Mouse (Mus musculus) forebrain, embryonic 12.5 days (tissue): ENCODE measurements around the gene Gramd1b. TPM values are rescaled to one million over a fixed set of nuclear protein-coding genes. Genes with fewer than 3 reads are reported as not detected.

ENCODE experiments used
- ATAC-seq: fragments of 200-750 bp; cut with Nextera tagmentation; 2 replicates; pipeline ENCODE4 v1.8.0; 2017; ENCODE audit warnings: moderate TSS enrichment; ENCODE audit not compliant: low FRiP score
- H3K27ac ChIP-seq: fragments of 300-500 bp; sonication (generic); 2 replicates; pipeline ENCODE4 v1.5.1; 2016; ENCODE audit warnings: mild to moderate bottlenecking
- H3K27me3 ChIP-seq: fragments of 300-500 bp; sonication (generic); 2 replicates; pipeline ENCODE4 v1.6.1; 2016; ENCODE audit warnings: mild to moderate bottlenecking
- H3K36me3 ChIP-seq: fragments of 300-500 bp; sonication (generic); replicated peaks from 2 replicates; pipeline ENCODE4 v1.6.1; 2016; ENCODE audit warnings: mild to moderate bottlenecking
- H3K4me1 ChIP-seq: fragments of 300-500 bp; sonication (generic); 2 replicates; pipeline ENCODE4 v1.6.1; 2016
- H3K4me2 ChIP-seq: fragments of 300-500 bp; sonication (generic); 2 replicates; pipeline ENCODE4 v1.6.1; 2016; ENCODE audit warnings: mild to moderate bottlenecking, moderate library complexity
- H3K4me3 ChIP-seq: fragments of 300-500 bp; sonication (generic); replicated peaks from 2 replicates; pipeline ENCODE4 v1.5.1; 2016; ENCODE audit warnings: mild to moderate bottlenecking
- H3K9ac ChIP-seq: fragments of 300-500 bp; sonication (generic); 2 replicates; pipeline ENCODE4 v1.6.1; 2016; ENCODE audit warnings: mild to moderate bottlenecking
- H3K9me3 ChIP-seq: fragments of 300-500 bp; sonication (generic); 2 replicates; pipeline ENCODE4 v1.6.1; 2016
- WGBS: fragments of 180-500 bp; shearing (Covaris S2); methylation state at CpG from one replicate; pipeline ENCODE4 v1.1.7; 2016; 5-methylcytosine and 5-hydroxymethylcytosine counted together
- polyA plus RNA-seq: library from polyadenylated mRNA; unstranded; fragments of >200 nt; fragmentation: Nextera tagmentation; extraction: Ambion mirVana; gene quantifications from 2 replicates; pipeline ENCODE4 v1.2.1, GENCODE M21; 2016

Gramd1b gene
- polyA plus RNA-seq, 1 experiment from 2014 or later, result 4.6 TPM

DNA sequence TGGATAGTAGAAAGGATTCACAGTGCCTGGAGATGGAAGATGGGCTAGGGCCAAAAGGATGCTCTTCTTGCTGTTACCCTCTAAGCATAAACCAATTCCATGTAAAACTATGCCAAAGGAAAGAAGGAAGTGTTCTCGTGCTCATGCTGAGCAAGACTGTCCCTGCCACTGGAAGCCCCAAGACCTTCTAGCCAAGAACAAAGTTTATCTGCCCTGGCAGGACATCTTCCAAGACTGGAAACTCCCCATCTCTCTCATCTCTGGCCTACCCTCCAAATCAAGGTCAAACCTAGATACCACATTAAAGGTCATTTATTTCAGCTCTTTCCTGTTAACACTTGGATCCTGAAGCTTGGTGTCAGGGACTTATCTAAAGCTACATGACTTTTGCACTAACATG, 236.3 kb downstream of the Gramd1b start:
- ATAC-seq, result no peak
- Histone ChIP-seq H3K4me3 (no peak overlapping the region), H3K27ac (no peak overlapping the region), H3K4me1 (no peaks in the 10 kb centered on the region), H3K9ac (no peak overlapping the region), H3K36me3 (peaks cover 33% of the 10 kb centered on the region), H3K27me3 (no peaks in the 10 kb centered on the region), H3K9me3 (no peaks in the 10 kb centered on the region), H3K4me2 (no peak overlapping the region)
- 96% methylated on average over 1 of the region's 1 CpGs for WGBS

DNA sequence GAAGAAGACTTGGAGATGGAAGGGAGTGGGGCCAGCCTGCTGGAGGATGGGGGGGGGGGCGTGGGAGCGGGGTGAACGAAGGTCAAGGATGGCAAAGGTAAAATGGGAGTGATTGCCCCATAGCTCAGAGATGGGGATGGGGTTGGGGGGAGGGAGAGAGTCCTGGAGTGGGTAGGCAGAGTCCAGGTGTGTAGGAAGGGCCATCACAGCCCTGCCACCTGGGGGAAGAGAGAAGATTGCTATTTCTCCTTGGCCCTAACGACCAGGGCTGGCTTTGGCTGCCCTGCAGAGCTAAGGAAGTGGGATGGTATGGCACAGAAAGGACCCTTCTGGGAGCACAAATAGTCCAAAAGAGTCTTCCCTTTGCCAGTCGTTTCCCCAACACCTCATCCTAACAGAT, 237.0 kb downstream of the Gramd1b start:
- WGBS, result 88% methylated on average over 5 of the region's 5 CpGs
- Histone ChIP-seq H3K4me2 (no peak overlapping the region), H3K36me3 (peaks cover 27% of the 10 kb centered on the region), H3K27ac (no peak overlapping the region), H3K4me3 (no peak overlapping the region), H3K27me3 (no peaks in the 10 kb centered on the region), H3K4me1 (no peaks in the 10 kb centered on the region), H3K9ac (no peak overlapping the region), H3K9me3 (no peaks in the 10 kb centered on the region)
- no peak for ATAC-seq

DNA sequence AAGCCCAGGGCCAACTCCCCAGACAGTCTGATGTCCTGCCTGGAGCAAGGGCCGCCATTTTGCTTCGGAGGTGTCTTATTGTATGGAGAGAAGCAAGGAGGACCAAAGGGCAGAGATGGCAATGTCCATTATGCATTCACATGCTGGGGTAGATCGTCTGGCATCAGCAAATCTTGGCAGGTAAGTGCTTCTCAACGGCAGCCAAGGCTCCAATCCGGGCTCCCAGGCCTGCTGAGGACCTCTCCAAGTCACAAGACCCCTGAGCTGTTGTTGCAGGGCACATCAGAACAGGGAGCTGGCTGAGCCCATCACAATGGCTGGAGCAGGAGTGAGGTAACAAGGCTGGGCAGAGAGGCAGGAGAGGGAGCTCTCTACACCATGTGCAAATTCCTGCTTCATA, 237.4 kb downstream of the Gramd1b start:
- ATAC-seq, result no peak
- Histone ChIP-seq H3K4me3 (no peak overlapping the region), H3K9me3 (no peaks in the 10 kb centered on the region), H3K36me3 (peaks cover 27% of the 10 kb centered on the region), H3K9ac (no peak overlapping the region), H3K27ac (no peak overlapping the region), H3K27me3 (no peaks in the 10 kb centered on the region), H3K4me2 (no peak overlapping the region), H3K4me1 (no peaks in the 10 kb centered on the region)
- 95% methylated on average over 5 of the region's 5 CpGs for WGBS

DNA sequence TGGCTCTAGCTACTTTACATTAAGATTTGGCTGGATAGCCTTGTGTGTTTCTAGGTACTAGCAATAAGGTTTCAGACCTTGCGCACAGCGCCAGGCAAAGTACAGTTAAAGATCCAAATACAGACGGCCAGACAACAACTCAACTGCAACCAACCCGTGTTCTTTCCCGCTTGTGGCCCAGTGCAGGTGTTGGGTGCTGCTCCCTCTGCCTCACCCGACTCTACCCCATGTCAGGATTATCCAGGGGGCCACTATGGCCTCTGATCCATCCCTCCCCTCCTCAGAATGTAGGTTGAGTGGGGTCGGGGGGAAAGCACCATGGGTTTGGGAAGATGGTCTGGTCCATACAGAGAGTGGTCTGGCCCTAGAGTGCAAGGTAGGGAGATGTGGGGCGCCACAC, 237.9 kb downstream of the Gramd1b start:
- no peak overlapping the region for H3K4me2 ChIP-seq
- H3K27me3 ChIP-seq, result no peaks in the 10 kb centered on the region
- H3K9ac ChIP-seq, result no peak overlapping the region
- H3K9me3 ChIP-seq, result no peaks in the 10 kb centered on the region
- ATAC-seq, result no peak
- no peak overlapping the region for H3K27ac ChIP-seq
- 92% methylated on average over 8 of the region's 8 CpGs for WGBS
- H3K4me1 ChIP-seq, result no peaks in the 10 kb centered on the region
- H3K4me3 ChIP-seq, result no peak overlapping the region
- H3K36me3 ChIP-seq, result peaks cover 22% of the 10 kb centered on the region

DNA sequence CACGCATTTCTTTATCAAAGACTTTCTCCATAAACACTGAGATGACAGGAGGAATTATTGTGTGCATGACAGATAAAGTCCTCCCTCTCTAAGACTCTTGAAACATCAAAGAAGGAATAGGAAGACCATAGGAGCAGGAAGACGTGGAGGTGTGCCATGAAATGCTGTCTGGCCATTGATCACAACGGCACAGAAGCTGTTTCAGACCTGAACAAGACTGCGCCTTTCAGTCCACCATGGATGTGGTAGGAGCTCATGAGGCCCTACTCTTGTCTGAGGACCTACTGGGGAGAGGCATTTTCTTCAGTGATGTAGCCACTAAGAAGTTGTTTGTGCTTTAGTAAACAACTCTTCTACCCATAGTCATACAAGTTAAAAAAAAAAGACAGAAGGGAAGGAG, 238.7 kb downstream of the Gramd1b start:
- Histone ChIP-seq H3K9me3 (no peaks in the 10 kb centered on the region), H3K4me3 (no peak overlapping the region), H3K4me2 (no peak overlapping the region), H3K9ac (no peak overlapping the region), H3K4me1 (no peaks in the 10 kb centered on the region), H3K27me3 (no peaks in the 10 kb centered on the region), H3K36me3 (peaks cover 14% of the 10 kb centered on the region), H3K27ac (no peak overlapping the region)
- WGBS, result 89% methylated on average over 4 of the region's 4 CpGs
- no peak for ATAC-seq

DNA sequence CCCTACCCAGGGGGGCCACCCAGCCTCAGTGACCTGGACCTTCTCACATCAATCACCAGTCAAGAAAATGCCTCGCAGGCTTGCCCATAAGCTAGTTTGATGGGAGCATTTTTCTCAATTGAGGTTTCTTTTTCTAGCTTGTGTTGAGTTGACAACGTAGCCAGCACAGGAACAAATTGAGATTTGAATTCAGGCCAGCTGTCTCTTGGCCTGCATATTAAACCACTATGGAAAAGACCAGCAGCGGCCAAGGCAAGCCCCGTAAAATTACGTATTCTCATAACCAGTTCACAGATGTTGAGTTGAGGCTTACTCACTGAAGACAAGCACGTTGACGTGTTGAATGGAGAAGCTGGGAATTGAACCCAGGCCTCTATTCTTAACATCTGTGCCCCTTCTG, 248.2 kb downstream of the Gramd1b start:
- no peaks in the 10 kb centered on the region for H3K9me3 ChIP-seq
- no peaks in the 10 kb centered on the region for H3K27me3 ChIP-seq
- no peak overlapping the region for H3K4me3 ChIP-seq
- 91% methylated on average over 7 of the region's 7 CpGs for WGBS
- H3K9ac ChIP-seq, result no peak overlapping the region
- H3K27ac ChIP-seq, result no peak overlapping the region
- no peak overlapping the region for H3K4me2 ChIP-seq
- H3K36me3 ChIP-seq, result no peaks in the 10 kb centered on the region
- H3K4me1 ChIP-seq, result no peaks in the 10 kb centered on the region
- ATAC-seq, result no peak

DNA sequence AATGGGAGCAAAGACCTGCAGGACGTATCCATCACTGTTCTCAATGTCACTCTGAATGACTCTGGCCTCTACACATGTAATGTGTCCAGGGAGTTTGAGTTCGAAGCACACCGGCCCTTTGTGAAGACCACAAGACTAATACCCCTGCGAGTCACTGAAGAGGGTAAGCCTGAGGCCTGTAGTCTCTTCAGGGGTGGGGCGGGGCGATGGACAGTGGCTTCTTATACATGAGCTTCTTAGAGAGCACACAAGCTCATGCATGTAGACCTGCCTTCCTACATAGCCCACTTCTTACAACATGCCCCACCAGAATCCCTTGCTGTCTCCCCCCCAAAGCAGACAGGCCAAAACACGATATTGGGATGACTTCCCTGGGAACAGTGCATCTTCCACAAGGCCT, 251.7 kb downstream of the Gramd1b start:
- H3K4me2 ChIP-seq, result no peak overlapping the region
- ATAC-seq, result no peak
- H3K9me3 ChIP-seq, result no peaks in the 10 kb centered on the region
- H3K27ac ChIP-seq, result no peak overlapping the region
- no peaks in the 10 kb centered on the region for H3K27me3 ChIP-seq
- H3K4me3 ChIP-seq, result no peak overlapping the region
- no peak overlapping the region for H3K9ac ChIP-seq
- H3K4me1 ChIP-seq, result no peaks in the 10 kb centered on the region
- 98% methylated on average over 7 of the region's 7 CpGs for WGBS
- H3K36me3 ChIP-seq, result no peaks in the 10 kb centered on the region

DNA sequence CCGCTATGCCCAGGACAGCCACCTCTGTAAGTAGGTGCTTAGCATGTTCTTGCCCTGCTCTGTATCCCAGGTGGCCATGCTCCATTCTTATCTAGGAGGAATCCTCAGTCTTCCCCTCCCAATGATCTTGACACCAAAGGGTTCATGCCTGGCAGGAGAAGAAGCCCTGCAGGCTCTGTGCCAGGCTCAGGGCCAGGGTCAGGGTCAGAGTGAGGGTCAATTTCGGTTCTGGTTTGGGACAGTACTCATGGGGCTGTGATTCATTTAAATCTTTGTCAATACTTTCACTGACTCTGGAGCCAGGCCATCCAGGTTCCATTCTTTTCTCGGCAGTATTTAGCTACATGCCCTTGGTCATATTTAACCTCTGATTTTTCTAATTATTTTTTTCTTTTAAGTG, 253.5 kb downstream of the Gramd1b start:
- Histone ChIP-seq H3K4me2 (no peak overlapping the region), H3K27ac (no peak overlapping the region), H3K4me3 (no peak overlapping the region), H3K4me1 (no peaks in the 10 kb centered on the region), H3K36me3 (no peaks in the 10 kb centered on the region), H3K9ac (no peak overlapping the region), H3K27me3 (no peaks in the 10 kb centered on the region), H3K9me3 (no peaks in the 10 kb centered on the region)
- WGBS, result 85% methylated on average over 3 of the region's 3 CpGs
- ATAC-seq, result no peak

DNA sequence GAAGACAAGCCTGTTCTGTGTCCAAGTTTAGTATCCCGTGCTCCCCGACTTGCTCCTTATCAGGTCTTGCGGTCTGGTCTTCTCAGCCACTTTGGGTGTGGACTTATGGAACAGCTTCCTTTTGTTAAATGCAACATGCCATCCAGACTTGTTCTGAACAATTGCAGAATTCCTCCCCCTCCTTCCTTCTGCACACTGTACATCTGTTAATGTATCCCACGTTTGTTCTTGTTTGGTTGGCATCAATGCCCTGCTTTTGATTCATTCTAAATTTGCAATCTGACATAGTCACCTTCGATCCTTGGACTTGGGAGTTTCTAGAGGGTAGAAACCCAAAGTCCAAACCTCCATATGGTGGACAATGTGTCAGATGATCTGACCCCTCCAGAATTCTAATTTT, 255.3 kb downstream of the Gramd1b start:
- no peaks in the 10 kb centered on the region for H3K4me1 ChIP-seq
- H3K4me3 ChIP-seq, result no peak overlapping the region
- H3K4me2 ChIP-seq, result no peak overlapping the region
- no peak overlapping the region for H3K27ac ChIP-seq
- H3K9me3 ChIP-seq, result no peaks in the 10 kb centered on the region
- ATAC-seq, result no peak
- H3K9ac ChIP-seq, result no peak overlapping the region
- no peaks in the 10 kb centered on the region for H3K36me3 ChIP-seq
- WGBS, result 91% methylated on average over 5 of the region's 5 CpGs
- H3K27me3 ChIP-seq, result no peaks in the 10 kb centered on the region

DNA sequence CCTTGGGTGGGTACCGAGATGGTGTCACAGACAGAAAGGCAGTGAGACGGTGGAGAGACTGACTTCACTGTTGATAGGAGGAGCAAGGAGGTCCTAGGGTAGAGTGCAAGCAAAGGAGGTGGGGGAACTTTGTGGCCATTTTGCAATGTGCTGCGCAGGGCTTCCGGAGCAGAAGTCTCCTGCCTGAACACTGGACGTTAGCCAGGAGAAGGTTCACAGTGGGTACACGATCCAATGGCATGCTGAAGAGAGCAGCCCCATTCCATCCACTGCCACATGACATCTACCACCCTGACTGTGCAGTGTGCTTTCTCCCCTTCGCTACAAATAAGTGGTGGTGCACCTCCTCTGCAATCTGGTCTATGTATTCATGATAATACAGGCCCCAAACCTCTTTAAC, 258.4 kb downstream of the Gramd1b start:
- H3K4me1 ChIP-seq, result peaks cover 20% of the 10 kb centered on the region
- H3K4me3 ChIP-seq, result no peak overlapping the region
- H3K36me3 ChIP-seq, result no peaks in the 10 kb centered on the region
- H3K27ac ChIP-seq, result no peak overlapping the region
- H3K27me3 ChIP-seq, result peaks cover 16% of the 10 kb centered on the region
- no peak overlapping the region for H3K4me2 ChIP-seq
- no peak for ATAC-seq
- 90% methylated on average over 7 of the region's 7 CpGs for WGBS
- H3K9ac ChIP-seq, result no peak overlapping the region
- H3K9me3 ChIP-seq, result no peaks in the 10 kb centered on the region

DNA sequence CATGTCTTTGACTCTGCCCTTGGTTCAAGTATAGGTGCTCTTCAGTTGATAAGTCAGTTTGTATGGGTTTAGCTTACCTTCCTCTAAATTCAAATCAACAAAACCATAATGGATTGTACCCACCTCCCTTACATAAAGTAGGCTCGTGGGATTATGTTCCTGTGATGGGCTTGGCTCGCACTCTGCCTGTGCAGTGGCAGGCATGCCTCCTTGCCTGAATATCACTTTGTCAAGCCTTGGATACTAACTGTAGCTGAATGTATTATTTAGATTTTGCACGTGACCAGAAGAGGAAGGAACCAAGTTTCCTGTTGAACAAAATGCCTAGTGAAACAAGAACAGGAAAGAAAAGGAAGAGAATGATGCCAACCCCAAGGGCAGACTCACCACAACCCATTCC, 260.1 kb downstream of the Gramd1b start:
- Histone ChIP-seq H3K9me3 (no peaks in the 10 kb centered on the region), H3K4me2 (peak overlapping the region; percentile 74), H3K36me3 (no peaks in the 10 kb centered on the region), H3K4me3 (peak overlapping the region; percentile 49; the same call in 1 of the 2 replicates), H3K27ac (no peak overlapping the region), H3K27me3 (peaks cover 19% of the 10 kb centered on the region), H3K9ac (no peak overlapping the region), H3K4me1 (peaks cover 24% of the 10 kb centered on the region)
- no peak for ATAC-seq
- 71% methylated on average over 3 of the region's 3 CpGs for WGBS

DNA sequence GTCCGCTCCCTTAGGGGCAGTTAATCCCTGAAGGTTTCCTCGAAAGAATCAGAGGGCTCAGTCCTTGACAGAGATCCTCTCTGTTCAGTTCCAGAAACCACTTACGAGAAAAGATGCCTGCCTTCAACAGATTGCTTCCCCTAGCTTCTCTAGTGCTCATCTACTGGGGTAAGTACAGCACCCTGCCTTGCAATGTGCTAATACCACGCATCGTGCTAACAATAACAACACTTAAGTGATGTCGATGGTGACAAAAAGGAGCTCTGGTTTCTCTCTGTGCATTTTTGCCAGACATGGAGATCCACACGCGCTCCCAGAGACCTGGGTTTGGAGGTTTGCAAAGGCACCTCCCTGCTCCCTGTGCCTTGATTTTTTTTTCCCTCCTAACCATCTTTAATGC, 261.3 kb downstream of the Gramd1b start:
- ATAC-seq, result no peak
- Histone ChIP-seq H3K27me3 (peaks cover 19% of the 10 kb centered on the region), H3K4me2 (peak overlapping the region; percentile 74), H3K36me3 (no peaks in the 10 kb centered on the region), H3K27ac (no peak overlapping the region), H3K4me1 (peaks cover 24% of the 10 kb centered on the region), H3K9me3 (no peaks in the 10 kb centered on the region), H3K4me3 (peak overlapping the region; percentile 49), H3K9ac (peak overlapping the region; percentile 54)
- 17% methylated on average over 8 of the region's 8 CpGs for WGBS

DNA sequence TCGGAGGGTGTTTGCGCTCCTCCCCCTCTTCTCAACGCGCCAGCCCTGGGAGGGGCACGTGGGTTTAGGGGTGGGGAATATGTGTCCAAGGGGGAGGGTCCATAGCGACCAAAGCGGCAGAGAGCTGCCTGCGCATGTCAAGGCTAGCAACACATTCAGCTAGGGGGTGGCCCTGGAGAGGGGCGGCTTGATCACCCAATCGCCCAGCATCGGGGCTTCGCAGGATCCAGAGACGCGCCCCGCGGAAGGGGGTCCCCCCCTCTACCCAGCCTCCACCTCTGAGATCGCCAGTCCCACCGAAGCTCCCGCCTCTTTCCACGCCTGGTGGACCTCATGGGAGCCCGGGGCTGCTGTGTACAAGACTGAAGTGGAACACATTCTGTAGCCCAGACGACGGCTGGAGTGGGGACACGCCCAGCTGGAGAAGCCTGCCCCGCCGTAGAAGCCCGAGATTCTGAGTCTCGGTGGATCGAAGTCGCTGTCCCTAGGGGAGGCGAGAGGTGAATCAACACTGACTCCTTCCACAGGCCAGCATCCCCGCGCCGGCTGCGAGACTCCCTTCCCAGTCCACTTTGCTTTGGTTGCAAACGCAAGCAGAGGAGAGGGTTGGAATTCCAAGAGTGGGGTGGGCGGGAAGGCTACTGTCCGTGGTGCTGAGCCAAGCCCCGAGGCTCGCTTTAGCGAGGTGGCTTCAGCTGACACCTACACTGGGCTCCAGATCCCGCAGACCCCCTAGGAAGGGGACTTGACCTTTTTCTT, 261.9 kb downstream of the Gramd1b start, which contains the start of gene Scn3b:
Gene Scn3b (plus strand): TSS at position 115 of the 759 bp plus-strand sequence.
- peak within 1 kb of the TSS; percentile 74 for H3K4me2 ChIP-seq
- peak; percentile 94 for ATAC-seq
- peak within 1 kb of the TSS; percentile 11; the same call in 1 of the 2 replicates for H3K27ac ChIP-seq
- no peaks in the 10 kb centered on the region for H3K36me3 ChIP-seq
- under 1% methylated on average over 39 of the region's 42 CpGs for WGBS
- H3K9me3 ChIP-seq, result no peaks in the 10 kb centered on the region
- peaks cover 19% of the 10 kb centered on the region for H3K27me3 ChIP-seq
- peak within 1 kb of the TSS; percentile 54 for H3K9ac ChIP-seq
- H3K4me1 ChIP-seq, result peaks cover 24% of the 10 kb centered on the region
- H3K4me3 ChIP-seq, result peak within 1 kb of the TSS; percentile 49
